Mouse (Mus musculus) erythroblast, embryonic 14.5 days (primary cell): ENCODE measurements around the gene Timm13.

Experiments
- GATA1 ChIP-seq: IDR thresholded peaks from 2 replicates; pipeline ENCODE4 v1.6.1; 2012; ENCODE audit warnings: low read length, inconsistent platforms, mixed read lengths
- TAL1 ChIP-seq: IDR thresholded peaks from 3 replicates; pipeline ENCODE4 v1.6.1; 2012; ENCODE audit warnings: low read length, inconsistent platforms, mixed read lengths

- TF ChIP-seq TAL1, result no peak
- no peak for TF ChIP-seq GATA1
Measured at GRCm38 (mm10) chr10:80856267-80856666, 44.5 kb downstream of the Timm13 start.
